22 mouse cellular contexts compared by ENCODE assay signal in genomic region chr3:156980042-156980716, GRCm38 (mm10).
DNase-seq lines count a peak whose midpoint lies in the region; ATAC-seq and TF ChIP-seq lines count a peak whose summit lies in the region.
"Had no signal": no experiment of that assay in that cellular context is flagged by ENCODE, and none has a peak within 500 bp of the region (broad histone marks: within the 10 kb centered on the region; RNA-seq: fewer than 3 reads in every experiment).

No protein-coding gene starts in this region.

- no peaks in the 10 kb centered on the region for H3K36me3 ChIP-seq in hindbrain, embryonic 12.5 days
- H3K36me3 ChIP-seq in hindbrain, embryonic 10.5 days = no peaks in the 10 kb centered on the region
- H3K36me3 ChIP-seq in forebrain, embryonic 16.5 days (ENCODE audit: control insufficient read depth, insufficient read depth) = no peaks in the 10 kb centered on the region
- H3K36me3 ChIP-seq: embryonic facial prominence, embryonic 13.5 days; intestine, embryonic 15.5 days; limb, embryonic 10.5 days had no signal

- WGBS in hindbrain, embryonic 12.5 days = 68% methylated on average over 11 of the region's 11 CpGs
- 87% methylated on average over 11 of the region's 11 CpGs for WGBS in hindbrain, embryonic 10.5 days
- WGBS in forebrain, embryonic 16.5 days = 46% methylated on average over 11 of the region's 11 CpGs

- intact Hi-C loops in left cerebral cortex, postnatal 14 days (cut with DNase I) = no loop called here

- H3K4me1 ChIP-seq in hindbrain, embryonic 12.5 days = no peaks in the 10 kb centered on the region
- peaks cover 5% of the 10 kb centered on the region; the same call in 1 of the 2 replicates for H3K4me1 ChIP-seq in hindbrain, embryonic 10.5 days (replicated peaks)
- peaks cover 10% of the 10 kb centered on the region for H3K4me1 ChIP-seq in forebrain, embryonic 16.5 days (replicated peaks; ENCODE audit: control insufficient read depth, insufficient read depth, low read length)
- H3K4me1 ChIP-seq: embryonic facial prominence, embryonic 13.5 days; intestine, embryonic 15.5 days had no signal

- no peak for TF ChIP-seq POLR2A in brain, embryonic 14.5 days (IDR thresholded peaks at IDR 0.05; ENCODE audit: borderline replicate concordance, extremely low read depth, insufficient read depth, insufficient read length, poor library complexity, severe bottlenecking)

- H3K4me3 ChIP-seq in hindbrain, embryonic 12.5 days = no peak overlapping the region
- H3K4me3 ChIP-seq in hindbrain, embryonic 10.5 days = no peak overlapping the region
- H3K4me3 ChIP-seq in forebrain, embryonic 16.5 days (replicated peaks; ENCODE audit: low read length) = no peak overlapping the region
- H3K4me3 ChIP-seq: embryonic facial prominence, embryonic 13.5 days; erythroblast, embryonic 14.5 days; intestine, embryonic 15.5 days; limb, embryonic 10.5 days had no signal

- TF ChIP-seq CTCF in brain, embryonic 14.5 days (IDR thresholded peaks at IDR 0.05; ENCODE audit: borderline replicate concordance, extremely low read depth, insufficient read depth, insufficient read length) = no peak

- DNase-seq in hindbrain, embryonic 10.5 days (ENCODE audit: low spot score) = no peak
- peak; percentile 70 for DNase-seq in brain, embryonic 14.5 days (ENCODE audit: low read depth)
- peak; percentile 10 for DNase-seq in mesoderm, embryonic 11.5 days (ENCODE audit: low read depth, low spot score)
- no peak for DNase-seq in left cerebral cortex, postnatal 14 days (ENCODE audit: low spot score in 2 of 2)
- DNase-seq in left cerebral cortex, adult 18-20 months (ENCODE audit: low spot score in 2 of 2) = no peak
- DNase-seq: adrenal gland, adult 2 months; cerebellum, adult 2 months; cerebellum, postnatal 36 days; embryo, embryonic 11 days; heart, postnatal 4 days; kidney, postnatal 36 days; layer of hippocampus, adult 9-11 months; liver; lung, postnatal 4 days; right cerebral cortex, postnatal 25 days; spleen, adult 18-20 months had no signal

- H3K9ac ChIP-seq in hindbrain, embryonic 12.5 days = no peak overlapping the region
- H3K9ac ChIP-seq in forebrain, embryonic 16.5 days (replicated peaks; ENCODE audit: low read depth, low read length) = no peak overlapping the region
- H3K9ac ChIP-seq: embryonic facial prominence, embryonic 13.5 days; intestine, embryonic 15.5 days had no signal

- no peak overlapping the region for H3K4me2 ChIP-seq in hindbrain, embryonic 12.5 days (replicated peaks)
- no peak overlapping the region for H3K4me2 ChIP-seq in forebrain, embryonic 16.5 days (ENCODE audit: low read length)
- H3K4me2 ChIP-seq: embryonic facial prominence, embryonic 13.5 days; intestine, embryonic 15.5 days had no signal

- no peaks in the 10 kb centered on the region for H3K27me3 ChIP-seq in hindbrain, embryonic 12.5 days
- no peaks in the 10 kb centered on the region for H3K27me3 ChIP-seq in hindbrain, embryonic 10.5 days (ENCODE audit: insufficient read depth, poor library complexity, severe bottlenecking)
- H3K27me3 ChIP-seq in forebrain, embryonic 16.5 days (replicated peaks; ENCODE audit: control insufficient read depth, insufficient read depth, low read length) = no peaks in the 10 kb centered on the region
- H3K27me3 ChIP-seq: embryonic facial prominence, embryonic 13.5 days; intestine, embryonic 15.5 days had no signal

- no peaks in the 10 kb centered on the region for H3K9me3 ChIP-seq in hindbrain, embryonic 12.5 days (replicated peaks)
- no peaks in the 10 kb centered on the region for H3K9me3 ChIP-seq in hindbrain, embryonic 10.5 days
- H3K9me3 ChIP-seq in forebrain, embryonic 16.5 days (ENCODE audit: control insufficient read depth, low read length) = no peaks in the 10 kb centered on the region
- H3K9me3 ChIP-seq: embryonic facial prominence, embryonic 13.5 days; intestine, embryonic 15.5 days; limb, embryonic 10.5 days had no signal

- no peak overlapping the region for H3K27ac ChIP-seq in hindbrain, embryonic 12.5 days
- no peak overlapping the region for H3K27ac ChIP-seq in hindbrain, embryonic 10.5 days
- 0 out of 2 replicates have a peak overlapping the region, but pooled peaks have one; percentile 14 for H3K27ac ChIP-seq in forebrain, embryonic 16.5 days (ENCODE audit: low read length)
- H3K27ac ChIP-seq: embryonic facial prominence, embryonic 13.5 days; intestine, embryonic 15.5 days; limb, embryonic 10.5 days had no signal

- peak; percentile 69 for ATAC-seq in hindbrain, embryonic 12.5 days (ENCODE audit: low FRiP score)
- ATAC-seq in forebrain, embryonic 16.5 days = peak; percentile 75
- ATAC-seq: intestine, embryonic 15.5 days had no signal

Comparison
In these comparisons a context has a peak if more than half of its experiments do, and no peak if none do; other contexts are left out.
1. DNase-seq: peak in brain, embryonic 14.5 days (single experiment) and mesoderm, embryonic 11.5 days (single experiment); none in hindbrain, embryonic 10.5 days (single experiment), left cerebral cortex, postnatal 14 days (0 of 2) and left cerebral cortex, adult 18-20 months (0 of 2).